Mouse (Mus musculus) telencephalon, adult 2 months (tissue): ENCODE measurements around the gene Bcl2l13.
"Not testable (repeated sequence)": the region's sequence is repeated elsewhere in the genome, so short reads cannot be mapped to it uniquely, and the experiment has no call there.

Experiments used
- DNase-seq: peaks from one replicate; pipeline ENCODE4 v3.0.0-alpha.2; 2011; ENCODE audit warnings: low read depth, low spot score

Bcl2l13 gene

DNA sequence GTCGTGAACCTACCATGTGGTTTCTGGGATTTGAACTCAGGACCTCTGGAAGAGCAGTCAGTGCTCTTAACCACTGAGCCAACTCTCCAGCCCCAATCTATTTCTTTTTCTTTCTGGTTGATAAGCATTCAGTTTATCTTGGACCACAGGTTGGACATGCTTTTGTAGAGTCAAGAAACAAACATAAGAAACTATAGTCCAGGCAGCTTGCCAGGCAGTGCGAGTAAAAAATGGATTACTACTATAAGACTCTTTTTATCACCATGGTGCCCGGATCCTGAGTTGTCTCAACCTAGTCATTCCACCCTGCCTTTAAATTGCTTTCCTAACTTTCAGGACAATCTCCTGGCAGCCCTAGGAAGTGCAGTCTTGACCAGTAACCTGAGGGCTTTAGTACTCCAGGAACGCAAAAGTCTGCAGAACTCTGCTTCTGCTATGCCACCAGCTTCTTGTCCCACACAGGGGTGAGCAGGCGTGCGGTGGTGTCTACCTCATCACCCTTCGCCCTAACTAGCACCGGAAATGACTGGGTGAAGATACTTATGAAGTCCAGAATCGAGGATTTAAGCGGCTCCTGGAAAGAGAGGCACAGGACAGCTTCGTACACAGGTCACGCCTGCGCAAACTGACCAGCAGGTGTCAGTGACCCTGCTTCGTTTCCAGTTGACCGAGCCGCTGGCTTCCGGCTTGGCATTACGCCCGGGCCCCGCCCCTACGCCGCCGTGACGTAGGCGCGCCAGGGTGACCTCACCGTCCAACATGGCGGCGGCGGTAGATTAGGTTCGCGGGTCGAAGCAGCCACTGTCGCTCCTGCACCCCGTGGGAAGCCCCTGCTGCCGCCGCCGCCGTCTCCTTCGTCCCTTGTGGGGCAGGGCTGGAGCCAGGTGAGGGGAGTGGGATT, at the start of gene Bcl2l13:
Gene Bcl2l13, plus strand, starts transcription at position 739 of the 901 bp plus-strand sequence.
- DNase-seq = peak; percentile 77

DNA sequence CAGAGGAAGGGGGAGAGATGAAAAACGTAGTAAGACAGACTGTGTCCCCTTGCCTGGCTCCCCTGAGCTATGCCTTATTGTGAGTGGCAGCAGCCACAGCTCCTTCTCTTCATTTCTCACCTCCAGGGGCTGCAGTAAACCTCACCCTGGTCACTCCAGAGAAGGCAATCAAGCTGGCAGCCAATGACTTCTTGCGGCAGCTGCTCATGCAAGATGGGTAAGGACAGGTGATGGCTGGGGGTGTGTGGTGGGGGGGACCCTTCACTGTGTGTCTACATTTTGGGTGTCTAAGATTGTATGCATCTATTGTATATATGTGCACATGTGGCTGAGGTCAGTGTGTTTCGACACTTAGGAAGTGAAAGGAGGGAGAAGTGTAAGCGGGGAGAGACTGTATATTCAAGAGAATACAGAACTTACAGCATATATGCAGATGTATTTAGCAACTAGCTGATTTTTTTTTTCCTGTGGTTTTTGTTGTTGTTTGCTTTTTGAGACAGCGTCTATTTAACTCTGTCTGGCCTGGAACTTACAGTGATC, 47.9 kb upstream of the Bcl2l13 start:
- DNase-seq = no peak

DNA sequence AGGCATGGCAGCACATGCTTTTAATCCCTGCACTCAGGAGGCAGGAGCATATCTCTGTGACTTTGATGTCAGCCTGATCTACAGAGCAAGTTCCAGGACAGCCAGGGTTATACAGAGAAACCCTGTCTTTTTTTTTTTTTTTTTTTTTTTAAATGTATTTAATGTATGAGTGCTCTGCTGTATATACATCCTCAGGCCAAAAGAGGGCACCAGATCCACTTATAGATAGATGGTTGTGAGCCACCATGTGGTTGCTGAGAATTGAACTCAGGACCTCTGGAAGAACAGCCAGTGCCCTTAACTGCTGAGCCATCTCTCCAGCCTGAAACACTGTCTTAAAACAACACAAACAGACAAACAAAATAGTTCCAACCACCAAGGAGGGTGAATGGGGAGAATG, 47.1 kb upstream of the Bcl2l13 start:
- DNase-seq = no peak

DNA sequence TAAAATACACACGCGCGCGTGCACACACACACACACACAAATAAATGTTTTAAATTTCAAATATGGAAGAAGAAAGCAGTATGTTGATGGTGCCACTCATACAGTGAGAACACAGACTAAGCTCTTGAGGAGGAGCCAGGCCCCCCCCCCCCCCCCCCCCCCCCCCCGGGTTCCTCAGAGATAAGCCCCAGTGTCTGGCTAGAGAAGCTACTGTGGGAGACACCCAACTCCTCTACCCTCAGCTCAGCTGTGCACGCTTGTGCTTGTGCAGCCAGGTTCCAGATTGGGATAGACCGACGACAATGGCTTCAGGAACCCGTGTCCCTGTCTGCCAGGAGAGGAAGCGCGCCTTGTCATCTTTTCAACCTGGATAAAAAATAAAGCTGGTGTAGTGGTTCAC, 45.9 kb upstream of the Bcl2l13 start:
- DNase-seq = no peak

DNA sequence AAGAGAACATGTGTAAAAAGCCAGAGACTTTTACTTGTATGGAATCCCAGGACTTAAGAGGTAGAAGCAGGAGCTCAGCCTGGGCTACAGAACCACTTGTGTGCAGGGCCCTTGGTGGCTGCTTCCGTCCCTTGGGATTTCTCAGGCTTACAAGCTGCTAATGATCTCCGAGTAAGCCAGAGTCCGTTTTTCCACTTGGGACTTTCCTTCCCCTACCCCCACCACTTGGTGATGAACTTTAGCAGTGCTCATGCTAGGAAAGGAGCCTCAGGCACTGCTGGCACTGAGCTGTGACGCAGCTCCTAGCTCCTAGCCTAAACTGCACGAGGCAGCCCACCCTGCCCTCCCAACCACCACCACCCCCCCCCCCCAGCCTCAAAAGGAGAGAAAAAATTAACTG, 45.3 kb upstream of the Bcl2l13 start:
- no peak for DNase-seq

DNA sequence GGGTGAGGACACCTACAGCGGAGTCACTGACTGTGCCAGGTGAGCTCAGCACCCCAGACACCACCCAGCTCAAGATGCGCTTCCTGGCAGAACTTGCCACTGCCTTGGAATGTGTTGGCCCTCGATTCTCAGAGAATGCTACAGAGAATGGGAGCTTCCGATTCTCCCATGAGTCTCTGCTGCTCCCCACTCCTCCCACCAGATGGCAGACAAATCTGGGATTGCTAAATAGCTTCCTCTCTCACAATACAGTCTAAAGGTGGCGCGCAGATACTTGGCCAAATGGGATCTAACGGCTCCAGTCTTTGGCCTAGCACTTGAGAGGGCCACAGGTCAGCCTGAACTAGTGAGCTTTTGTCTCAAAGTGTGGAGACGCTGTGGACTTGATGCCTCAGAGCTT, 43.1 kb upstream of the Bcl2l13 start:
- peak; percentile 69 for DNase-seq

DNA sequence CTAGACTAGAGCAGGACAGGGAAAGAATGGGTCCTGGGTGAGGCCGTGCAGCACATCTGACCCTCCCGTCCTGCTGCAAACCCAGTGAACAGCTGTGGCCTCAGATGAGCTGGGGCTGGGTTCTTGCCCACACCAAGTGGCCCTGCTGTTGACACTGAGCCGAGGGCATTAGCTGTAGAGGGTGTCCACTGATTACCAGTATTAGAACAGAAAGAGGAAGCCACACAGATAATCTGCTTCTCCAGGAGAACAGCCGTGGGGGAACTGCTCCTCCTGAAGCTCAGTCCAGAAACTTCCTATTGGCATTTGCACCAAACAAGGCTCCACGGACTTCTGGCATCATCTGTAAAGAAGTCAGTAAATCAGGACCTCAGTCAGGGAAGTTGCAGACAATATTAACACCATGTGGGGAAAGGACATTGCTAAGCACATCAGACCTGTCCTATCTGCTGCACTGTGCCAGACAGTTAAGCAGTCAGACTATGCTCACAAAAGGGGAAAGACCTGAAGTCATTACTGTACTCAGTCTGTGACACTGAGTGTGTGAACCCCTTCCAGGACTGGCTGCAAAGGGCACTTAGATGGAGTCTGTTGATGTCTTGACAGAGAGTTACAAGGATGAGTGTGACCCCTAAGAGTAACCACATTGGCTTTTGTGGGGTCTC, 40.5 kb upstream of the Bcl2l13 start:
- no peak for DNase-seq

DNA sequence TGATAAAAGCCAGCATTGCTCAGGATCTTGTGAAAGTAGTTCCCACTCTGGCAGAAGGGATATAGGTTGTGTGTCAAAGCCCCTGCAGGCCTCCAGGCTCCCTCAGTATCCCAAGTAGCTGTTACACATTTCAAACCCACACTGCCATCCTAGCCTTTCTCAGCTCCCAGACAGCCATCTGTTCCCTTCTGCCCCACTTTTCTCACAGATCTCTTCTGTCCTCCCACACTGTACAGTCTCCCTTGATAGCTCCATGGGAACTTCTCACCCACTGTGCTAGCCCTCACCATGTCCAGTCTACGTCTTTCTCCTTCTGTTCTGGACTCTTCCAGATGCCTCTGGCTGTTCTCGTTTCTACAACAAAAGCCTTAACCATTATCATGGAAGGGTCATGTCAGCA, 39.9 kb upstream of the Bcl2l13 start:
- peak; percentile 81 for DNase-seq

DNA sequence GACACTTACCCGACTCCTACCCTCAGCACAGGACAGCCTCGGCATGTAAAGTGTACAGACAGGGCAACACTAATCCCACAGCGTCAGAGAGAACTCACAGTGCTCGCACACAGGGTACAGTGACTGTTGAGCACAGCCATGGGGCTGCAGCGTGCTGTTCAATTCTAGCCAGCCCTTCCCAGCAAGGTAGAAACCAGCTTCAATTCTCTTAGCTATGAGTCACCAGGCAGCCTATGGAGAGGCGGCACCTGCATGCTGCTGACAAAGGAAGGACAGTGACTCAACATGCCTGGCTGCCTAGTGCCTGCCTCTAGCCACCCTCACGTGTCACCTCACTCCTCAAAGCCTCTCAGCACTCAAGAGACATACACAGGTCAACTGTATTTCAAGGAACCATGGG, 38.0 kb upstream of the Bcl2l13 start:
- DNase-seq = peak; percentile 52

DNA sequence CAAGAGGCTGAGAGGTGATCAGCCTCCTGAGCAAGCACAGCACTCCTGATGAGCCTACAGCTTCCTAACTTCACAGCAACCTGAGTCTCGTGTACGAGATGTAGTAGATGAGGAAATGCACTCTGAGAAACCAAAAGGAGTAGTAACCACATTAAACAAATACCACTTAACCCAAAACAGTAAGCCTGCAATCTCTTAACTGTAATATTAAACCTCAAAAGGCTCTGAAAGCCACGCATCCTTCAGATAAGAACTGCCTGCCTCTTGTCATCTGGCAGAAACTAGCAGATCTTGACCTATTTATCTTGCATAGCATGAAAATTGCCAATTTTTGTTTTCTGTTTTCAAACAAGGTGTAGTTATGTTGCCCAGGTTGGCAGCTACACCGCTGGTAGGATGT, 37.1 kb upstream of the Bcl2l13 start:
- no peak for DNase-seq

DNA sequence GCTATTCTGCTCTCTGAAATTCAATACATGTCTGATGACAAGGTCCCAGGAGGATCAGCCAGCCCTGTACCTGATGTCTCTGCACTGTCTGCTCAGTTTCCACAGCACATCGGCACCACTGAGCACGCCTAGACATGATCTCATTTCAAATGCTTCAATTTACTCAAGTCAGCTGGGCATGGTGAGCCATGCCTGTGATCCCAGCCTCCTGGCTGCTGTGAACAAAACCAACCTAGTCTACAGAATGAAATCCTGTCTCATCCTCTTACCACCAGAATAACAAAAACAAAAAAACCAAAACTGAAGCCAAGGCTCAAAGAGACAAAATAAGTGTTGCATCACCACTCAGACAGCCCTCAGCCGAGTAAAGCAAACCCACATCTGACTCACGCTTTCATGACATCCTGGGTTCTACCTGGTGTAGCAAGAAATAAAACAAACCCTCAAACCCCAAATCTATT, 36.4 kb upstream of the Bcl2l13 start:
- no peak for DNase-seq

DNA sequence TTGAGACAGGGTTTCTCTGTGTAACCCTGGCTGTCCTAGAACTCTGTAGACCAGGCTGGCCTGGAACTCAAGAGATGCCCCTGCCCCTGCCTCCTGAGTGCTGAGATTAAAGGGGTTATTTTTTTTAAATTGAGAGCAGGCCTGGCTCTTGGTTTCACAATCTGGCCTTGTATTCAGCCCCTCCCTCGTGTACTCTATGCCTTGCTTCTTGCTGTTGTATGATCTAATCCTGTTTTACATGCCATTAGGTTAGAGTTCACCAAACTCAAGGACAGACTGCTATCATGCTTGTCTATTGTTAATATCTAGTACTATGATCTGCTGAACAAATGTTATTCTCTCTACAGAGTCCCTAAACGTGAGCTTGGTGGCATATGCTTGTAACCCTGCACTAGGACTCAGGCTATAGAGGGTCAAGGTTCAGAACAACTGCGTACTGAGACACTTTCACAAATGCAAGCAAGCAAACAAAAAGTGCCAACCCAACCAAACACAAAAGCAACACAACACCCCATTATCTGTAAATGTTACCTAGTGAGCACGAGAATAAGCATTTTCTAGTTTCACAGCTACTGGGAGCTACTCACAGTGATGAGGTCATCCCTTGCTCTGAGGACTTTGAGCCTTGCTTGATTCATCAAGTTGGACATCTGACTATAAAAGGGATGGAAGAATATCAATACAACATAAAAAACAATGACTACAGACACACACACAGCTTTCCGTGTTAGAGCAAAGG, 28.8 kb upstream of the Bcl2l13 start:
- DNase-seq = no peak

DNA sequence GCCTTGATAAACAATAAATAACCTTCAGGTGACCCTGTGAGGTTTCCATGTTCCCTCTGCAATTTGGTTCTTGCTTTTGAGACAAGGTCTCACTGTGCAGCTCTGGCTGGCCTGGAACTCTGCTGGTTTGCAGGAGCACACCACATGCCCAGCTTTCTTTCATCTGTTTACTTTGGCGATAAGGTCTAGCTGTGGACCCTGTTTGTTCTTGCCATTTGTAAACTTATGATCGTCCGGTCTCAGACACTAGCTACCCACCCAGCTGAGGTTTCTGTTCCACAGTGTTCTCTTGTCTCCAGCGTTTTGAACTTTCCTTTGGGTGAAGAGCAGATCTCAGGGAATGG, 28.3 kb upstream of the Bcl2l13 start:
- DNase-seq = no peak

DNA sequence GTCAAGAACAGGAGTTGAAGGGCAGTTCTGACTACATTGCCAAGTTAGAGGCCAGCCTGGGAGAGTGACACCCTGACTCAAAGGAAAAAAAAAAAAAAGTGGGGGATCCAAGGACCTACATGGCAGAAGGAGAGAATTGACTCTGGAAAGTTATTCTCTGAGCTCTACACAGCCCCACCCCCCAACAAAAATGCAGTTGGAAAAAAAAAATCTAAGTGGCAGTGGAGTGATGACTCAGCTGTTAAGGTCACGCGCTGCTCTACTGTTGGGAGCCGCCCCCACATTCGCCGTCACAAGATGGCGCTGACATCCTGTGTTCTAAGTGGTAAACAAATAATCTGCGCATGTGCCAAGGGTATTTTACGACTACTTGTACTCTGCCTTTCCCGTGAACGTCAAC, 24.0 kb upstream of the Bcl2l13 start:
- not testable (repeated sequence) for DNase-seq

DNA sequence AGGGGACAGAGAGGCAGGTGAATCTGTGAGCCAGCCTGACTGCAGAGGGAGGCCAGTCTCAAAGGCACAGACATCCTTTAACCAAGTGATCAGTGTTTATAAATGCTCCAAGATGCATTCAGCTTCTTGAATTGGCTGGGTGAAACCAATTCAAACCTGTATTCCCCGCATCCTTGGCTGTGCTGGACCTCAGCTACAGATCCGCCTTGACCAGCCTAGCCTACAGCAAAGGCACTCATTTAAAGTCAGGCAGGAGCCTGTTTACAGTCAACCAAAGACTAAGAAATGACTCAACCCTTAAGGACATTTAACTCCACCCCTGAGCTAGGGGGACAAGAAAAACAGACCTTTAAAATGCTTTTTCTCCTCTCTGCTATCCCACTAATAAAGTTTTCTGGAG, 16.7 kb upstream of the Bcl2l13 start:
- DNase-seq = no peak

DNA sequence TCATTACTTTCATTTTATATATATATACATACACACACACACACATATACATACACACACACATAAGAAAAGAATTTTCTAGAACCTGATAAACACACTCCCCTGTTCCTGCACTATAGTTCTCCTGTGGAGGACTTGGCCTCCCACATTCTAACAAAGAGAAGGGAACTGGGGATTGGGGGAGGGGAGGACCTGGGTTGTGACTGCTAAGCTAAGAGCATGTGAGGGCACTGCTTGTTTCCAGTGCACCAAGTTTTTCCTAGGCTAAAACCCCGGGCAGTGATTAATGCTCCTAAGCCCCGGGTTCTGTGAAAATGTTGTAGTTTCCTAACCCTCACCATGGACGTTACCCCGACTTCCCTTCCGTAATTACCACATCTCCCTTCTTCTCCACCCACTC, 15.9 kb upstream of the Bcl2l13 start:
- DNase-seq = no peak

DNA sequence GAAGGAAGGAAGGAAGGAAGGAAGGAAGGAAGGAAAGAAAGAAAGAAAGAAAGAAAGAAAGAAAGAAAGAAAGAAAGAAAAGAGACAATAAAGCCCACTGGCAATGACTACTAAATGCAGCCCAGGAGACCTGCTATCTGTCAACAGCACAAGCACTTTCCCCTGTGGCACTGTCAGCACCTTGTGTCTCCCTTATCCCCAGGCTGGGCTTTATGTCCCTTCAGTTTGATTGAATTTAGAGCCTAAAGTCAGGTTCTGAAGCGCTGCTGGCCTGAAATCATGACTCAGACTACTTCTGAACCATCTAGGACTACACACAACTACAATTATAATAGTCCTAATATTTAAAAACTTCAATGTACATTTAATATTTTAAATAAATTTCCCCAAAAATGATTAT, 15.1 kb upstream of the Bcl2l13 start:
- no peak for DNase-seq

DNA sequence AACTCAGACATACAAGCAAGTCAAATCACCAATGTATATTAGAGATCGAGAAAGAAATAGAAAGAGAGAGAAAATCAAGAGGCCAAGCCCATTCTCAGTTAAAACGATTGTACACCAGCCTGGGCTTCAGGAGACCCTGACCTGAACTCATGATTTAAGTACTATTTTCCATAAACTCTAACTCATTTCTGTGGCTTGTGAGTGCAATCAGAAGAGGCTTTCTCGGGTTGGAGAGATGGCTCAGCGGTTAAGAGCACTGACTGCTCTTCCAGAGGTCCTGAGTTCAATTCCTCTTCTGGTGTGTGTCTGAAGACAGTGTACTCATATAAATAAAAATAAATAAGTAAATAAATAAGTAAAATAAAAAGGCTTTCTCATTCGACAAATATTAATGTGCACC, 14.3 kb upstream of the Bcl2l13 start:
- DNase-seq = no peak

DNA sequence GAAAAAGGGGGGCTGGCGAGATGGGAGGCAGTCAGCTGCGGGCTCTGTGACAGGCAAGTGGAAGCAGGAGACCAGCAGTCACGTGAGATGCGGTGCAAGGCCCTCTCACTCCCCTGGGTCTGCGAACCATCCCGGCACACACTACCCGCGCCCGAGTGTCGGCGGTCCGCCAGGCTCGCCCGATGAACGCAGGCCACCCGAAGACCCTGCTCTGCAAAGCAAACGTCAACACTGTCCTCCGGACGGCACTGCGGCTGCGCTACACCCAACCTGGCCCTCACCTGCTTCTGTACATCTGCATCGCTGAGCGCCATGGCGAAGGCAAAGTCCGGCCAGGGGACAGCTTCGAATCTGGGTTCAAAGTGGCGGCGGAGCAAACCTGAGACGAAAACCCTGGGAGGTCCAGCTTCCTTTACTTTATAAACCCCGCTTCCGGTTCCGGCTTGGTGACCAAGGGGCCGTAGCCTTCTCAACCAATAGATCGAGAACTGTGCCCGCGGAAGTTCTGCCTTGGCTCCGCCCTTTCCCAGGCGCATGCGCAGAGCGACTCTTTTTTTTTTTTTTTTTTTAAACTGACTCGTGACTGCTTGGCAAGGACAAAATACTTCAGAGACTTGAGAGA, 13.6 kb upstream of the Bcl2l13 start, which contains the start of gene Atp6v1e1:
Gene Atp6v1e1, minus strand, starts transcription at position 487 of the 622 bp plus-strand sequence.
- DNase-seq = peak; percentile 96

DNA sequence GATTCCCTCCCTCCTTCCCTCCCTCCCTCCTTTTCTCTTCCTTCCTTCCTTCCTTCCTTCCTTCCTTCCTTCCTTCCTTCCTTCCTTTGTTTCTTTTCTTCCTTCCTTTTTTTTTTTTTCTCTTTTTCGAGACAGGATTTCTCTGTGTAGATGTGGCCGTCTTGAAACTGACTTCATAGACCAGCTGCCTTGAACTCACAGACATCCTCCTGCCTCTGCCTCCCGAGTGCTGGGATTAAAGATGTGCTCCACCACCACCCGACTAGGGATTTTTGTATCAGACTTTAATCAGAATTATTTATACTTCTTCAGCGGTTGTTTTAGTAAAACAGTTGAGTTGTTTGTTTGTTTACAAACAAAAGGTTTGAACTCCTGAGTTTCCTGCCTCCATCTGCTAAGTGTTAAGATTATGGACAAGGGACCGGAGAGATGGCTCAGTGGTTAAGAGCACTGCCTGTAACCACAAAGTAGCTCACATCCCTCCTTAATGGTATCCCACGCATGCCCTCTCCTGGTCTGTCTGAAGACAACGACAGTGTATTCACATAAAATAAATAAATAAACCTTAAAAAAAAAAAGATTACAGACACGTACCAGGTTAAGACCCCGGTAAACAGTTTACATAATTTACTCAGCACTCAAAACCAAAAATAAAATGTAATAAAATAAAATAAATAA, 12.9 kb upstream of the Bcl2l13 start:
- no peak for DNase-seq

DNA sequence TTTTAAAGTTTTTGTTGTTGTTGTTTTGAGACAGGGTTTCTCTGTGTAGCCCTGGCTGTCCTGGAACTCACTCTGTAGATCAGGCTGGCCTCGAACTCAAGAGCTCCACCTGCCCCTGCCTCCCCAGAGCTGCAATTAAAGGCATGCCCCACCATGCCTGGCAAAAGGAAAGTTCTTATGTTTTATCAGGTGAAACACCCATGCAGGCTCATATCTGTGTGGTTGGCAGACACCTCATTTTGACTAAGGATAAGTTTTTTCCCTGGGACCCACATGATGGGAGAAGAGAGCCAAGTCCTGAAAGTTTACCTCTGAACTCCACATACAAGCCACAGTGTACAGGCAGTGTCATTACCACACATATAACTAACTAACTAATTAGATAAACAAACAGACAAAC, 6.0 kb upstream of the Bcl2l13 start:
- DNase-seq = no peak
